Mouse (Mus musculus) gastrocnemius, adult 18-20 months (tissue): ENCODE measurements around the gene Btbd8. TPM values are rescaled to one million over a fixed set of nuclear protein-coding genes. Genes with fewer than 3 reads are reported as not detected.

Experiments used
- DNase-seq: peaks from one replicate; pipeline ENCODE4 v3.0.0; 2021; ENCODE audit warnings: low spot score
- total RNA-seq, 2 experiments: library from RNA; stranded (reverse); gene quantifications; 2 replicates each; pipeline ENCODE4 v1.2.3; 2021

The Btbd8 gene
- total RNA-seq, 2 experiments from 2014 or later = 6.8 to 7.4 TPM

GRCm38 (mm10) chr5:107449620-107450019, 11.8 kb downstream of the Btbd8 start:
- no peak for DNase-seq

GRCm38 (mm10) chr5:107450299-107450698, 12.5 kb downstream of the Btbd8 start:
- DNase-seq = no peak

- DNase-seq = no peak
These were observed 24.6 kb downstream of the Btbd8 start for GRCm38 (mm10) chr5:107462147-107463076.

- DNase-seq = no peak
These were observed 28.7 kb downstream of the Btbd8 start for GRCm38 (mm10) chr5:107466501-107466900.

GRCm38 (mm10) chr5:107467098-107467497, 29.3 kb downstream of the Btbd8 start:
- no peak for DNase-seq

- no peak for DNase-seq
These were observed 33.0 kb downstream of the Btbd8 start for GRCm38 (mm10) chr5:107470600-107471329.

GRCm38 (mm10) chr5:107480194-107480593, 42.4 kb downstream of the Btbd8 start:
- no peak for DNase-seq

GRCm38 (mm10) chr5:107488996-107489395, 51.2 kb downstream of the Btbd8 start:
- DNase-seq = no peak

- no peak for DNase-seq
These were observed 53.2 kb downstream of the Btbd8 start for GRCm38 (mm10) chr5:107491036-107491435.

GRCm38 (mm10) chr5:107492471-107492870, 54.7 kb downstream of the Btbd8 start:
- DNase-seq = no peak

GRCm38 (mm10) chr5:107494759-107495158, 57.0 kb downstream of the Btbd8 start:
- DNase-seq = no peak

- no peak for DNase-seq
These were observed 58.2 kb downstream of the Btbd8 start for GRCm38 (mm10) chr5:107496047-107496446.

GRCm38 (mm10) chr5:107497519-107498501, 60.0 kb downstream of the Btbd8 start:
- no peak for DNase-seq

- no peak for DNase-seq
These were observed 61.1 kb downstream of the Btbd8 start for GRCm38 (mm10) chr5:107498806-107499310.

- no peak for DNase-seq
These were observed 62.2 kb downstream of the Btbd8 start for GRCm38 (mm10) chr5:107499891-107500535.

GRCm38 (mm10) chr5:107500741-107501140, 62.9 kb downstream of the Btbd8 start:
- no peak for DNase-seq

GRCm38 (mm10) chr5:107507321-107507720, 69.5 kb downstream of the Btbd8 start, which contains the start of gene Gm42669:
Gene Gm42669, plus strand, starts transcription at chr5:107507621.
- DNase-seq = no peak

GRCm38 (mm10) chr5:107510503-107510902, 72.7 kb downstream of the Btbd8 start:
- peak; percentile 54 for DNase-seq

GRCm38 (mm10) chr5:107511326-107511725, 73.5 kb downstream of the Btbd8 start:
- no peak for DNase-seq

- DNase-seq = peak; percentile 20
These were observed 75.8 kb downstream of the Btbd8 start for GRCm38 (mm10) chr5:107513583-107513982.
